Mouse (Mus musculus) C2C12 (cell line): ENCODE measurements at regions not wholly inside any gene's neighbourhood (a gene's known extent, or its start where the extent isn't known, plus 50 kb on each side); places are given as distances from the start of the nearest gene placed in this dataset.
"Not testable (repeated sequence)": the region's sequence is repeated elsewhere in the genome, so short reads cannot be mapped to it uniquely, and the experiment has no call there.

Source experiments
- CTCF ChIP-seq: IDR thresholded peaks from one replicate; pipeline ENCODE4 v1.5.1; 2011; ENCODE audit not compliant: control insufficient read depth, insufficient read depth, insufficient read length
- FOSL1 ChIP-seq: IDR thresholded peaks from one replicate; pipeline ENCODE4 v1.8.0; 2011; ENCODE audit warnings: mild to moderate bottlenecking, low read length; ENCODE audit not compliant: poor library complexity, insufficient read depth, severe bottlenecking
- MYOG ChIP-seq: IDR thresholded peaks from one replicate; pipeline ENCODE4 v1.6.1; 2011; ENCODE audit not compliant: control insufficient read depth, insufficient read length; ENCODE audit errors: extremely low read depth
- USF1 ChIP-seq: IDR thresholded peaks from one replicate; pipeline ENCODE4 v1.6.1; 2011; ENCODE audit warnings: low read depth, mild to moderate bottlenecking, control low read depth, moderate library complexity

DNA sequence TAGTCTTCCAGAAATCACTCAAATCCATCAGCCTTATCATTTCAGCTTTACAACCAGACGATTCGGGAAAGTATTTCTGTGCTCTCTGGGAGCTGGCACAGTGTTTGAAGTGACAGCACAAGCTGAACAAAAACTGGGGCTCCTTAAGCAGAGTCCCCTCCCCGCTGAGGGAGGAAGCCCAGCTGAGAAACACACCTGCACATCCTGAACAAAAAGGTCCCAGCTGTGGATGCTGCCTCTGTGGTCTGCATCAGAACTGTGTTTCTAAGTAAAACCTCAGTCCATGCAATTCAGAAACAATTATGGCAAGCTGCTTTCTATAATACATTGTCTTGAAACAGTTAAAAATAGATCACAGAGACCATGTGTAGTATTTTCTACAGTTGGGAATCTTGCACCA, 368.3 kb upstream of the Olfr1507 start:
- not testable (repeated sequence) for TF ChIP-seq CTCF, FOSL1, MYOG, USF1
